Mouse (Mus musculus): ENCODE measurements around the gene Gigyf1. TPM values are rescaled to one million over a fixed set of nuclear protein-coding genes. Genes with fewer than 3 reads are reported as not detected.

The Gigyf1 gene
- polyA plus RNA-seq, 1 experiment from 2014 or later, result 15.9 TPM

DNA sequence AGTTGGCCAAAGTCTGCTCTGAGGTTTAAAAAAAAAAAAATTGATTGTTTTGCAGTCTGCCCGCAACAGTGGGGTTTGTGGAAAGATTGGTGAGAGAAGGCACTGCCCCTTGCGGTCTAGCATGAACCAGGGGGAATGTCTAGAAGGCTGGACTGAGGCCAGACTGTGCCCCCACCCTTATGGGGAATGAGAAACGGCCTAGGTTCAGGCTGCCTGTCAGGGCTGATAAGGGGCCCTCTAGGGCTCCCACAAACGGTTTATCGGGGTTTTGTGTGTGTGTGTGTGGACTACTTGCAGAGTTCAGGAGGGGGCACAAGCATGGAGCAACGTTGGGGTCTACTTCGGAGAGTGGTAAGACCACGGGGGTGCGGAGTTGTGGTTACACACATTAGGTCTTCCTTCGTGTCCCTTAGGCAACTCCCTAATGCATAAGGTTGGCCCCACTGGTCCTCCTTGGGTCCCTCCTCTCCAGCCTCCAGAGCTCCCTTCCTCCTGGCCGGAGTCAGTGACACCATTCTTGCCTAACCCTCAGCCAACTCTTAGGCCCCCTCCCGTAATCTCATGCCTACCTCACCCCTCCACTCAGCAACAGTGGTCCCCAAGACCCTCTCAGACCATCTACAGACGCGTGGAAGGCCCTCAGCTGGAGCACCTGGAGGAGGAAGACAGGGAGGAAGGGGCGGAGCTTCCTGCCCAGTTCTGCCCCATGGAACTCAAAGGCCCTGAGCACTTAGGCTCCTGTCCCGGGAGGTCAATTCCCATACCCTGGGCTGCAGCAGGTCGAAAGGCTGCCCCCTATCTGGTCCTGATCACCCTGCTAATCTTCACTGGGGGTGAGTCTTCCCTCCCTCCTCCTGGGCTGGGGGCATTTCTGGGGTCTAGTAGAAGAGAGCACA is 52.6 kb downstream of the Gigyf1 start:
- DNase-seq (ENCODE audit: low spot score), result no peak

DNA sequence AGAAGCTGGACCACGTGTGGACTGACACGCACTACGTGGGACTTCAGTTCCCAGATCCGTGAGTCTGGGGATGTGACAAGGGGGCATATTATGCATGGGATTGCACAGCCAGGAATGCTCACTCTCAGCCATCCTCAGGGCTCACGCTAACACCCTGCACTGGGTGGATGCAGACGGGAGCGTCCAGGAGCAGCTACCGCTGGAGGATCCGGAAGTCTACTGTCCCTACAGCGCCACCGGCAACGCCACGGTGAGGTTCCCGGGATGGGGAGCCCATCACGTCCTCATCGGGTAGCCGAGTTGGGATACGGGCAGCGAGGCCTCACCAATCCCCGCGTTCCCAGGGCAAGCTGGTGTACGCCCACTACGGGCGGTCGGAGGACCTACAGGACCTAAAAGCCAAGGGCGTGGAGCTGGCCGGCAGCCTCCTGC is 56.1 kb downstream of the Gigyf1 start:
- no peak for DNase-seq (ENCODE audit: low spot score)

Small RNAs within 50 kb of the gene (microRNA-seq; reads per million reads assigned to microRNA genes)
- gene Mir6418 (ENCODE audit: borderline number of aligned reads), result 1.2 reads per million

Other genes starting within 250 kb of the Gigyf1 start
- 25.9 and 26.3 TPM in 2 replicates for gene Ache, start 231.0 kb upstream of the Gigyf1 start, polyA plus RNA-seq (2015; fragmentation: Nextera tagmentation; extraction: Ambion mirVana)
- 16.6 and 21.0 TPM in 2 replicates for gene Ufsp1, start 223.9 kb upstream of the Gigyf1 start, polyA plus RNA-seq (2015; fragmentation: Nextera tagmentation; extraction: Ambion mirVana)
- 114 and 118 TPM in 2 replicates for gene Srrt, start 210.9 kb upstream of the Gigyf1 start, polyA plus RNA-seq (2015; fragmentation: Nextera tagmentation; extraction: Ambion mirVana)
- 17.1 and 17.4 TPM in 2 replicates for gene Trip6, start 204.1 kb upstream of the Gigyf1 start, polyA plus RNA-seq (2015; fragmentation: Nextera tagmentation; extraction: Ambion mirVana)
- gene Slc12a9, start 185.0 kb upstream of the Gigyf1 start, polyA plus RNA-seq (2015; fragmentation: Nextera tagmentation; extraction: Ambion mirVana), result 7.0 and 9.5 TPM in 2 replicates
- 6.6 and 8.0 TPM in 2 replicates for gene Ephb4, start 168.4 kb upstream of the Gigyf1 start, polyA plus RNA-seq (2015; fragmentation: Nextera tagmentation; extraction: Ambion mirVana)
- 0.01 and 0.08 TPM in 2 replicates for gene Zan, start 41.5 kb upstream of the Gigyf1 start, polyA plus RNA-seq (2015; fragmentation: Nextera tagmentation; extraction: Ambion mirVana)
- 84.6 and 90.0 TPM in 2 replicates for gene Pop7, start 16.0 kb upstream of the Gigyf1 start, polyA plus RNA-seq (2015; fragmentation: Nextera tagmentation; extraction: Ambion mirVana)
- not detected in 2 replicates for gene Epo, start 14.7 kb downstream of the Gigyf1 start, polyA plus RNA-seq (2015; fragmentation: Nextera tagmentation; extraction: Ambion mirVana)
- gene Gnb2, start 15.0 kb downstream of the Gigyf1 start, polyA plus RNA-seq (2015; fragmentation: Nextera tagmentation; extraction: Ambion mirVana), result 425 and 451 TPM in 2 replicates
- 0.14 TPM in 1 of 2 replicates, not detected in the other for gene Actl6b, start 35.0 kb downstream of the Gigyf1 start, polyA plus RNA-seq (2015; fragmentation: Nextera tagmentation; extraction: Ambion mirVana)
- gene Tfr2, start 51.3 kb downstream of the Gigyf1 start, polyA plus RNA-seq (2015; fragmentation: Nextera tagmentation; extraction: Ambion mirVana), result 0.98 and 1.2 TPM in 2 replicates
- 53.3 and 58.5 TPM in 2 replicates for gene Mospd3, start 82.5 kb downstream of the Gigyf1 start, polyA plus RNA-seq (2015; fragmentation: Nextera tagmentation; extraction: Ambion mirVana)
- gene Pcolce, start 95.2 kb downstream of the Gigyf1 start, polyA plus RNA-seq (2015; fragmentation: Nextera tagmentation; extraction: Ambion mirVana), result 18.6 and 21.1 TPM in 2 replicates
- gene Fbxo24, start 110.5 kb downstream of the Gigyf1 start, polyA plus RNA-seq (2015; fragmentation: Nextera tagmentation; extraction: Ambion mirVana), result 0.05 and 0.14 TPM in 2 replicates
- 201 and 205 TPM in 2 replicates for gene Lrch4, start 110.6 kb downstream of the Gigyf1 start, polyA plus RNA-seq (2015; fragmentation: Nextera tagmentation; extraction: Ambion mirVana)
- 16.7 and 20.8 TPM in 2 replicates for gene Gm20605, start 110.6 kb downstream of the Gigyf1 start, polyA plus RNA-seq (2015; fragmentation: Nextera tagmentation; extraction: Ambion mirVana)
- 30.0 and 32.9 TPM in 2 replicates for gene Sap25, start 122.8 kb downstream of the Gigyf1 start, polyA plus RNA-seq (2015; fragmentation: Nextera tagmentation; extraction: Ambion mirVana)
- gene Irs3, start 127.2 kb downstream of the Gigyf1 start, polyA plus RNA-seq (2015; fragmentation: Nextera tagmentation; extraction: Ambion mirVana), result 0.09 TPM in 1 of 2 replicates, not detected in the other
- 109 and 142 TPM in 2 replicates for gene Agfg2, start 166.2 kb downstream of the Gigyf1 start, polyA plus RNA-seq (2015; fragmentation: Nextera tagmentation; extraction: Ambion mirVana)
- gene Nyap1, start 223.1 kb downstream of the Gigyf1 start, polyA plus RNA-seq (2015; fragmentation: Nextera tagmentation; extraction: Ambion mirVana), result 7.2 and 8.8 TPM in 2 replicates
- gene Tsc22d4, start 227.2 kb downstream of the Gigyf1 start, polyA plus RNA-seq (2015; fragmentation: Nextera tagmentation; extraction: Ambion mirVana), result 353 and 419 TPM in 2 replicates